Mouse (Mus musculus) lung, postnatal 4 days (tissue): ENCODE results near the gene Tlr9.

Experiments
- DNase-seq, 2 experiments: peaks; one replicate each; pipeline ENCODE4 v3.0.0; 2021

Gene Tlr9

DNA sequence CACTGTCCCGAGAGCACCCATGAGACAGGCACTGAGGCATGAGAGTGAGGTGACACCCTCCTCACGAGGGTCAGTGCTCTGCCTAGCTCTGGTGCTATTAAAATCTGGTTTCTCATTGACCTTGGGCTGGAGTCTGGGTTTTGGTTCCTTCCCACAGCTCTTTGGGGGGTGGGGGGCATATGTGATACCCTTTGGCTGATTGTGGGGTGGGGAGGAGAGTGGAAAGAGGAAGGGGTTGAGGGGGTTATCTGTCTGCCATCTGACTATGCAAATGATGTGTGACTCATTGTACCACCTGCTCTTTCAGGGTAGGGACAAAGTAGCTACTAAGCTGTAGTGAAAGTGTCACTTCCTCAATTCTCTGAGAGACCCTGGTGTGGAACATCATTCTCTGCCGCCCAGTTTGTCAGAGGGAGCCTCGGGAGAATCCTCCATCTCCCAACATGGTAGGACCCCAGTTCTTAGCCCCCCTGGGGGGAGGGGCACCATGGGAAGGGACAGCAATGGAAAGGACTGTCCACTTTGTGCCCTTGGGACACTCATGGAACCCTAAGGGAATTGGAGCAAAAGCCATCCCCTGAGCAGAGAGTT, at the start of gene Tlr9:
Tlr9 (plus strand) TSS at position 338 of the 591 bp plus-strand sequence.
- no peak for DNase-seq

GRCm38 (mm10) chr9:106173363-106173762, 49.0 kb upstream of the Tlr9 start:
- DNase-seq, result no peak

DNA sequence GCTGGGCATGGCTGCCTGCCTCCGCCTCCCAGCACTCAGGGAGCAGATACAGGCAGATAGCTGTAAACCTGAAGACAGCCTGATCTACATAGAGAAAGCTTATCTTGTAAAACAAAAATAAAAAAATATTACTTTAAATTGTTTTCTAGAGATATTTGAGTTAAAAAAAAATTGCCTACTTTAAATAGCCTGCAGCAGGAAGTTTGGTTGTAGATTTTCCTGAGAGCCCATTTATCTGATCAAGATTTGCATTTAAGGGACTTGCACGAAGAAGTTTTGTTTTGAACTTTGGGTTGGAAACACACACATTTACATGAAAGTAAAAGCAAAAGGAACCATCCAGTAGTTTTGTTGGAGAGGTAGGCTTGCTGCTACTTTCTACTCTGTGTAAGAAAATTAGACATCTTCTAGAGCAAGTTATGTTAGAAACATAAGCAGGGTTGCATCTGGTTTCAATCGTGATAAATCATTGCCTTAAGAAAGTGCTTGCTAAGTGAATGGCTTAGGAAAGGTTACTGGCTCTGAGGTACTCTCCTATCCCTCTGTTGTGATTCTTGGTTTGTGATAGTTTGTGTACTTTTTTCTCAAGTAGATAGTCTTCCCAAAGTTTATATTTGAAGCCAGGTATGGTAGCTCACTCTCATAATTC, 46.7 kb upstream of the Tlr9 start:
- no peak for DNase-seq

DNA sequence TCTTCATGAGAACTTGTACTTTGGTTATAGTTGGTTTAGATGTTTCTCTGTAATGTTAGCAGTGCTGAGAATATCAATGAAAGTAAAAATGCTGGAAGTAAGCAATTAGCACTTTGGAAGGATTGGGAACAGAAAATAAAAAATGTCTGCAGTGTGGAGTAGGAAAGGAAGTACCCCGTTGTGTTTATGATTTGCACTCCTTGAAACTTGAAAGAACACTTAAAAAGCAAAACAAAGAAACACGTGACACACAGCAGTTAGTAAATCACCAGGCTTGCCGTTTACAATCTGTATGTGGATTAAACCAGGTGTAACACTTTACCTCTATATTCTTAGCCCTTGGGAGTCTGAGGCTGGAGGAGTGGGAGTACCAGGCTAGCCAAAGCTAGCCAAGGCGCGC, 45.6 kb upstream of the Tlr9 start:
- no peak for DNase-seq

DNA sequence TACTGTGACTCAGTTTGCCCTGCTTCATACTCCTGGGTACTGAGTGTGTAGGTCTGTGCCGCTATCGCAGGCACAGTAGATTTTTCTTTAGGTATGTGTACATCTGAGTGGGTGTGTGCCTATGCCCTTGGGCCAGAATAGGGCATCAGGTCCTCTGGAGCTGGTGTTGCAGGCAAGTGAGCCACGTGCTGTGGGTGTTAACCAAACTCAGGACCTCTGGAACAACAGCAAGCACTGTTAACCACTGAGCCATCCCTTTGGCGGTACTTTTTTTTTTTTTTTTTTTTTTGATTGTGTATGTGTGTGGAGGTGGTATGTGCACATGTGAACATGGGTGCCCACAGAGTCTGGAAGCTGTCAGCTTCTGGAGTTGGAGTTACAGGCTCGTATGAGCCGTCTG, 44.6 kb upstream of the Tlr9 start:
- DNase-seq, result no peak

DNA sequence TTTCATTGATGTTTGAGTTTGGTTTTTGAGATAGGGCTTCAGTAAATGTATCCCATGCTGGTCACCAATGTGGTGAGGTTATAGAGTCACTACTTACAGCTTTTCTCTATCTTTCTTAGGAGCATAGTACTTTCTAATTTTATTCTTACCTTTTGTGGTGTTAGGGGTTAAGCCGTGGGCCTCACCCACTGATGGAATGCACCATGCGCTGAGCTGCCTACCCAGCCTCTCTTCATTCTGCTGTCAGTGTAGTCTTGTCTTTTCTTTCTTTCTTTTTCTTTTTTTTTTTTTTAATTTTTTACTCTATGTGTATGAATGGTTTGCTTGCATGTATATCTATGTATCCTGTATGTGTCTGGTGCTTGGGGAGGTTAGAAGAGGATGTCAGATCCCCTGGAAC, 42.9 kb upstream of the Tlr9 start:
- no peak for DNase-seq

GRCm38 (mm10) chr9:106179964-106180363, 42.4 kb upstream of the Tlr9 start:
- no peak for DNase-seq

- DNase-seq, result no peak
These were observed 40.3 kb upstream of the Tlr9 start for GRCm38 (mm10) chr9:106182146-106182545.

DNA sequence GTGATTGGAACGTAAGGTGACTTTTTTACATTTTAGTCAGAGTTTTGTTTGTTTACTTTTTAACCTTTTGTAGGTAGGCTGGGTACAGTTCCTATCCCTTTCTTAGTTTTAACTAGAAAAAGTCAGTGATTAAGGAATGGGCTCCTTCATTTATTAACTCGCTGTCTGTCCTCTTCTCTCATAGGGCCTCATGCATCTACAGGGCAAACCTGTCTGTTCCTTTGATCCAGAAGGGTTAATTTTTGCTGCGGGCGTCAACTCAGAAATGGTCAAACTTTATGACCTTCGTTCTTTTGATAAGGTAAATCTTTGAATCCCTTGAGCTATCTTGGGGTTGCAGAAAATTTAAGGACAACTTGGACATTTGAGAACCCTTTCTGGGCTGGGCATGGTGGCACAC, 38.4 kb upstream of the Tlr9 start:
- no peak for DNase-seq

DNA sequence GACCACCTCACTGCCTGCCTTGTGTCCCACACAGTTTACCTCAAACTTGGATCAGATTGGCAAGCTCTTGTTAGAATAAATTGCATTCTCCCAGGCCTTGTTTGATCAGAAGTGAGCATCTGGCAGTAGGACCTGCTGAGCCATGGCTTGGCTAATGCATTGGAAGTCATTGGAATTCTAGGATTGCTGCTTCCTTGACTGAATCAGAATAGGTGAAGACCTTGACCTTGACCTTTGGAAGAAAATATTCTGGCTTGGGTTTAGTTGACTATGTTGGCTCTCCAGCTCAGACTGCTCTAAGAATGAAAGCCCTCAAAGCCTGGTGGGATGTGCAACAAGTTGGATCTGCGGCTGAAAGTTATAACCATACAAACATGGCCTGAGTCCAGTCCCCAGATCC, 31.0 kb upstream of the Tlr9 start:
- no peak for DNase-seq

- DNase-seq, result no peak
These were observed 30.4 kb upstream of the Tlr9 start for GRCm38 (mm10) chr9:106192024-106192423.

DNA sequence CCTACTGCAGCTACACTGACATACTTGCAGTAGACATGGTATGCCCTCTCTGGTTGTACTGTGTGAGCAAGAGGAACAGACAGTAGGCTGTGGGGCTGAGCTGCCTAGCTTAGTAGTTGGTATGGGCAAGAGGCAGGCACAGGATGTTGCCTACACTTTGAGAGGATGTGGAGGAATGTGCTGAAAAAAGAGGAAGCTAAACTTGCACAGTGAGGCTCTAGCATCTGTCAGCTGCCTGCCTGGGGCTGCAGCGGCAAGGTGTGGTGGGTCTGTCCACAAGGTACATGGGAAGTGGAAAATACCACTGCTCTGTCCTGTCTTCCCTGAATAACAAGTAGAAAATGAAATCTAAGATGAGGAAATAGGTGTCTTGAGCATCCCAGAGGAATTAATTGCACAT, 29.4 kb upstream of the Tlr9 start:
- no peak for DNase-seq

GRCm38 (mm10) chr9:106193930-106194807, 28.2 kb upstream of the Tlr9 start:
- DNase-seq, result no peak

- DNase-seq, result no peak
These were observed 26.7 kb upstream of the Tlr9 start for GRCm38 (mm10) chr9:106195693-106196092.

GRCm38 (mm10) chr9:106197081-106197713, 25.2 kb upstream of the Tlr9 start:
- DNase-seq, result peak in 1 of 2 experiments; percentile 20

DNA sequence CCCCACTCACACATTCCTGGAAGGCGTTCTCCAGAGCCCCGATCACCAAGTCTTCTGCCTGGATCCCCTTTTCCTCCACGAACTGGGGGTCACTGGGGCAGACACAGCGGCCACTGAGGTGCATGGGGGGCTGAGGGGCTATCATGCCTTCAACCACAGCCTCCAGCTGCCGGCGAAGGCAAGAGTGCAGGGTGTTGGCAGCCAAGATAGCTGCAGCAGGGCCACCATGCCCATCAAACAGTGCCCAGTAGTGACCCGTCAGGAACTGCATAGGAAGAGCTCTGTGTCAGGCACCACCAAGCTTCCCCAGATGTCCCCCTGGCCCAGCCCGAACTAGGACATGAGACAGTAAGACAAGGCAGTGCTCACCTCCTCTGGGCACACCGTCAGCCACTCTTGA, 24.7 kb upstream of the Tlr9 start:
- peak in 1 of 2 experiments; percentile 22 for DNase-seq

DNA sequence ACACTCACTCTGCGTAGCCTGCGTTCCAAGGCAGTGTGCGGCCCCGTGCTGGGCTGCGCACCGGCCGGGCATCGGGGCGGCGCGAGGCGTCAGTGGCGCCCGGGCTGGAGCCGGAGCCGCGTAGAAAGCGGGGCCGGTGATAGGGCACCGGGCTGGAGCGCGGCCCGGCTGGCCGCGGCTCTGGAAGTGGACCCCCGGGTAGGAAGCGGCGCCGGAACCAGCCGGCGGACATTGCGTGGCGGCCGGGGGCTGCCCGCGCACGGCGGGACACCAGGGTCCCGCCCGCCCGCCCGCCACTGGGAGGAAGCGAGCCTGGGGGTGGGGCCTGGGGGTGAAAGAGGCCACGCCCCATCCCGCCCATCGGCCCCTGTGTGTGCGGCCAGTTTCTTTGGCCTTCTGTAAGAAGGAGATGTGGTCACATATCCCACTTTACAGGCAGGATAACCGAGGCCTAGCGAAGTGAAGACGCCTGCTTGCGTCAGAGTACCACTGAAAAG, 23.4 kb upstream of the Tlr9 start:
- DNase-seq, result peak; percentile 88 to 91

- peak in 1 of 2 experiments; percentile 21 for DNase-seq
These were observed 22.7 kb upstream of the Tlr9 start, which contains the start of gene Ppm1m for GRCm38 (mm10) chr9:106199535-106200272. Gene Ppm1m, minus strand, starts transcription at chr9:106199746.

DNA sequence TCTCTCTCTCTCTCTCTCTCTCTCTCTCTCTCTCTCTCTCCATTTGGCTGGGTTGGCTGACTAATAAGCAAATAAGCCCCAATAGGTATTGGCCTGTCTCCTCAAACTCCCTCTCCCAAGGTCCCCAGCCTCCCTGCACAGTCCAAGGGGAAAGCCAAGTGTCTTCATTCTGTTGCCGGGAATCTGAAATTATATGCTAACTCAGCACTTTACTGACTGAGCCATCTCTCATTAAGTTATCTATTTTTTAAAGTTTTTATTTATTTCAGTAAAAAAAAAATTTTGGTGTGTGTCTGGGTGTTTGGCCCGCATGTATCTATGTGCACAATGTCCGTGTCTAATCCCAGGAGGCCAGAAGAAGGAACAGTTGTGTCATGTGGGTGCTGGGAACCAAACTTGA, 20.5 kb upstream of the Tlr9 start:
- DNase-seq, result peak in 1 of 2 experiments; percentile 10

- peak; percentile 93 to 98 for DNase-seq
These were observed 19.4 kb upstream of the Tlr9 start, which contains the start of gene Twf2 for GRCm38 (mm10) chr9:106202819-106203636. Gene Twf2, plus strand, starts transcription at chr9:106203108.
